Mouse (Mus musculus) stomach, postnatal 0 days (tissue): Measurements from ENCODE around the gene Evi2a.

Source experiments
- CTCF ChIP-seq: IDR thresholded peaks from 2 replicates; pipeline ENCODE4 v1.5.1; 2016; ENCODE audit warnings: antibody characterized with exemption, low read depth, mild to moderate bottlenecking, moderate library complexity
- EP300 ChIP-seq: optimal IDR thresholded peaks from 2 replicates; pipeline ENCODE3; 2016; ENCODE audit warnings: antibody characterized with exemption

- TF ChIP-seq CTCF (no peak), EP300 (no peak)
These were observed 673 bp downstream of the Evi2a start for GRCm38 (mm10) chr11:79529736-79530135.
